Comparison of ENCODE assay signal across 8 mouse cellular contexts in the genomic region with DNA sequence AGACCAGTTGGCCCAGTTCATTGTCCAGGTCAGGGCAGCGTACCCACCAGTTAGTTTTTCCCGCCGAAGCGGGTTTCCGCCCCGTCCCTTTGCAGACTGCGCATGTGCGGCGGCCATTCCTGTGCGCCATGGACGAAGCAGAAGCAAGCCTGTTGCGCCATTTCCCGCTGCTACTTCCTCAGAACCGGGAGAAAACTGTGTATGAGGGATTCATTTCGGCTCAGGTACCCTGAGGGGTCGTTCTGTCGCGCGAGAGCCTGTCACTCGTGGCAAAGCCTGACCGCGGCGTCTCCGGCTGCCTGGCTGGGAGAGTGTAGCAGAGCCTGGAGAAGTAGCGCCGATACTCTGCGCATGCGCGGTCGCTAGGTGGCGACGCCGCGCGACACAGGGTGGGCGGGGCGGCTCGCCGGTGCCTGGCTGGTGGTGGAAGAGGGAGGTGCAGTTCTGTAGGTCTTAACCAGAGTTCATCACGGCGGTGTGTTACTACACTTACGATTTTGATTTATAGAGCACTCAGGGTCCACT. TPM values are rescaled to one million over a fixed set of nuclear protein-coding genes. Genes with fewer than 3 reads are reported as not detected.
DNase-seq lines count a peak whose midpoint lies in the region; ATAC-seq and TF ChIP-seq lines count a peak whose summit lies in the region.

No protein-coding gene starts in this region.

- peak; percentile 96 for DNase-seq in CH12.LX (ENCODE audit: extremely low read depth)
- DNase-seq in c-Kit-positive CD71-positive TER-119-negative erythroid progenitor cells, embryonic 14.5 days (ENCODE audit: low read depth) = peak; percentile 84
- DNase-seq in forebrain, embryonic 11.5 days (ENCODE audit: low spot score) = peak; percentile 96
- DNase-seq in kidney, postnatal 36 days = peak; percentile 91 to 97
- peak; percentile 81 for DNase-seq in telencephalon, adult 2 months (ENCODE audit: low read depth, low spot score)

- H3K27ac ChIP-seq in CH12.LX (ENCODE audit: insufficient read depth, low read depth) = peak overlapping the region; percentile 52
- H3K27ac ChIP-seq in forebrain, embryonic 11.5 days (ENCODE audit: low read depth, low read length) = no peak overlapping the region
- peak overlapping the region; percentile 89 for H3K27ac ChIP-seq in heart, embryonic 16.5 days (ENCODE audit: low read length)
- H3K27ac ChIP-seq in liver, embryonic 15.5 days (replicated peaks) = peak overlapping the region; percentile 83
- no peak overlapping the region for H3K27ac ChIP-seq in neural tube, embryonic 12.5 days

- under 1% methylated on average over 42 of the region's 42 CpGs for WGBS in forebrain, embryonic 11.5 days
- under 1% methylated on average over 42 of the region's 42 CpGs for WGBS in heart, embryonic 16.5 days
- 0% methylated on average over 42 of the region's 42 CpGs for WGBS in liver, embryonic 15.5 days (ENCODE audit: insufficient replicate concordance)
- WGBS in neural tube, embryonic 12.5 days = under 1% methylated on average over 42 of the region's 42 CpGs

- H3K36me3 ChIP-seq in CH12.LX (replicated peaks in 1 of 2; ENCODE audit: control insufficient read depth in 1 of 2, insufficient read depth in 1 of 2, low read length in 1 of 2) = peaks cover 0 to 2% of the 10 kb centered on the region in 2 experiments
- no peaks in the 10 kb centered on the region; the same call in 1 of the 2 replicates for H3K36me3 ChIP-seq in forebrain, embryonic 11.5 days (ENCODE audit: control insufficient read depth, insufficient read depth, low read length)
- no peaks in the 10 kb centered on the region for H3K36me3 ChIP-seq in heart, embryonic 16.5 days (ENCODE audit: control insufficient read depth, insufficient read depth)
- H3K36me3 ChIP-seq in liver, embryonic 15.5 days (replicated peaks) = no peaks in the 10 kb centered on the region
- H3K36me3 ChIP-seq in neural tube, embryonic 12.5 days = no peaks in the 10 kb centered on the region

- no peaks in the 10 kb centered on the region for H3K9me3 ChIP-seq in CH12.LX (replicated peaks; ENCODE audit: low read length)
- no peaks in the 10 kb centered on the region for H3K9me3 ChIP-seq in forebrain, embryonic 11.5 days (ENCODE audit: control insufficient read depth, low read length)
- H3K9me3 ChIP-seq in heart, embryonic 16.5 days (replicated peaks; ENCODE audit: control insufficient read depth, low read length) = no peaks in the 10 kb centered on the region
- H3K9me3 ChIP-seq in liver, embryonic 15.5 days (replicated peaks) = no peaks in the 10 kb centered on the region
- H3K9me3 ChIP-seq in neural tube, embryonic 12.5 days = no peaks in the 10 kb centered on the region

- ATAC-seq in forebrain, embryonic 11.5 days (replicated peaks; ENCODE audit: low FRiP score) = peak; percentile 100
- ATAC-seq in heart, embryonic 16.5 days (replicated peaks; ENCODE audit: extremely low read depth, insufficient read depth, low FRiP score) = peak; percentile 100
- ATAC-seq in liver, embryonic 15.5 days (ENCODE audit: insufficient read depth) = peak; percentile 100
- ATAC-seq in neural tube, embryonic 12.5 days (ENCODE audit: low FRiP score, low read depth) = peak; percentile 100

- in situ Hi-C loops in CH12.LX (cut with MboI; ENCODE audit: low pct_ligation_motif_present, low pct_unique_long_range_greater_than_20kb, low sequenced_read_pairs) = no loop called here

- dilution Hi-C loops in CH12.LX (cut with MboI; ENCODE audit: extremely low pct_ligation_motif_present, extremely low pct_unique_long_range_greater_than_20kb, low sequenced_read_pairs) = no loop called here

- H3K9ac ChIP-seq in CH12.LX (ENCODE audit: insufficient read depth, low read depth) = peak overlapping the region; percentile 42
- peak overlapping the region; percentile 82 for H3K9ac ChIP-seq in forebrain, embryonic 11.5 days (ENCODE audit: low read length)
- H3K9ac ChIP-seq in heart, embryonic 16.5 days (ENCODE audit: low read length) = peak overlapping the region; percentile 89
- H3K9ac ChIP-seq in liver, embryonic 15.5 days = peak overlapping the region; percentile 86
- peak overlapping the region; percentile 60; the same call in 1 of the 2 replicates for H3K9ac ChIP-seq in neural tube, embryonic 12.5 days

- no peaks in the 10 kb centered on the region for H3K27me3 ChIP-seq in CH12.LX (replicated peaks)
- no peaks in the 10 kb centered on the region for H3K27me3 ChIP-seq in forebrain, embryonic 11.5 days (ENCODE audit: control insufficient read depth, insufficient read depth, low read length)
- no peaks in the 10 kb centered on the region for H3K27me3 ChIP-seq in heart, embryonic 16.5 days (ENCODE audit: control insufficient read depth, insufficient read depth, low read length)
- H3K27me3 ChIP-seq in liver, embryonic 15.5 days = peaks cover 3% of the 10 kb centered on the region; the same call in 1 of the 2 replicates
- no peaks in the 10 kb centered on the region for H3K27me3 ChIP-seq in neural tube, embryonic 12.5 days (replicated peaks)

- peaks cover 16% of the 10 kb centered on the region for H3K79me2 ChIP-seq in CH12.LX (replicated peaks; ENCODE audit: control insufficient read depth, extremely low read depth, insufficient read depth, poor library complexity, severe bottlenecking)

- peak in 1 of 2 experiments; percentile 41; a peak in 2 of 4 replicates for TF ChIP-seq CTCF in CH12.LX (conservative IDR thresholded peaks at IDR 0.05 in 1 of 2, IDR thresholded peaks at IDR 0.05 in 1 of 2; ENCODE audit: low read depth in 2 of 2, low read length in 2 of 2)

- TF ChIP-seq RAD21 in CH12.LX (IDR thresholded peaks at IDR 0.05; ENCODE audit: low read depth, low read length) = no peak

- H3K4me1 ChIP-seq in CH12.LX (ENCODE audit: control insufficient read depth in 1 of 2, insufficient read depth in 2 of 2) = peaks cover 3 to 34% of the 10 kb centered on the region in 2 experiments
- no peaks in the 10 kb centered on the region for H3K4me1 ChIP-seq in forebrain, embryonic 11.5 days (replicated peaks; ENCODE audit: control insufficient read depth, insufficient read depth, low read length)
- peaks cover 7% of the 10 kb centered on the region for H3K4me1 ChIP-seq in heart, embryonic 16.5 days (ENCODE audit: control insufficient read depth, insufficient read depth, low read length)
- H3K4me1 ChIP-seq in liver, embryonic 15.5 days (replicated peaks) = peaks cover 14% of the 10 kb centered on the region
- no peaks in the 10 kb centered on the region for H3K4me1 ChIP-seq in neural tube, embryonic 12.5 days

- no peak for TF ChIP-seq EP300 in CH12.LX (IDR thresholded peaks at IDR 0.05; ENCODE audit: low read length)

- peak overlapping the region; percentile 62; the same call in 1 of the 2 replicates for H3K4me2 ChIP-seq in CH12.LX (ENCODE audit: insufficient read depth, low read depth, poor library complexity, severe bottlenecking)
- peak overlapping the region; percentile 46 for H3K4me2 ChIP-seq in forebrain, embryonic 11.5 days (ENCODE audit: low read depth, low read length, severe bottlenecking)
- peak overlapping the region; percentile 93 for H3K4me2 ChIP-seq in heart, embryonic 16.5 days (ENCODE audit: low read depth, low read length)
- peak overlapping the region; percentile 81 for H3K4me2 ChIP-seq in liver, embryonic 15.5 days
- peak overlapping the region; percentile 65 for H3K4me2 ChIP-seq in neural tube, embryonic 12.5 days (replicated peaks)

- peak overlapping the region; percentile 63 to 88 (median 71) for H3K4me3 ChIP-seq in CH12.LX (replicated peaks in 1 of 3; ENCODE audit: low read depth in 2 of 3, low read length in 2 of 3, poor library complexity in 1 of 3)
- peak overlapping the region; percentile 61 for H3K4me3 ChIP-seq in forebrain, embryonic 11.5 days (ENCODE audit: low read depth, low read length)
- H3K4me3 ChIP-seq in heart, embryonic 16.5 days (ENCODE audit: low read length) = peak overlapping the region; percentile 85
- H3K4me3 ChIP-seq in liver, embryonic 15.5 days (replicated peaks) = peak overlapping the region; percentile 88
- peak overlapping the region; percentile 64 for H3K4me3 ChIP-seq in neural tube, embryonic 12.5 days

- TF ChIP-seq POLR2A in CH12.LX (IDR thresholded peaks at IDR 0.05; ENCODE audit: low read depth, low read length) = peak; percentile 96

TF ChIP-seq in CH12.LX, 34 proteins besides CTCF, POLR2A, EP300 and RAD21 (continues in another document):
- TF ChIP-seq CHD1 (IDR thresholded peaks at IDR 0.05; ENCODE audit: low read depth, low read length) = no peak
- no peak for TF ChIP-seq UBTF (IDR thresholded peaks at IDR 0.05; ENCODE audit: low read depth, low read length)
- TF ChIP-seq HCFC1 (IDR thresholded peaks at IDR 0.05; ENCODE audit: low read depth, low read length) = peak; percentile 73
- no peak for TF ChIP-seq ZC3H11A (IDR thresholded peaks at IDR 0.05; ENCODE audit: low read depth, low read length)
- peak; percentile 90 for TF ChIP-seq ZMIZ1 (IDR thresholded peaks at IDR 0.05; ENCODE audit: low read depth, low read length)
- TF ChIP-seq POLR2AphosphoS2 (IDR thresholded peaks at IDR 0.05; ENCODE audit: low read depth, low read length) = peak; percentile 86
- peak; percentile 78; the same call in 1 of the 2 replicates for TF ChIP-seq KAT2A (IDR thresholded peaks at IDR 0.05; ENCODE audit: insufficient replicate concordance, low read length)
- TF ChIP-seq CHD2 (IDR thresholded peaks at IDR 0.05; ENCODE audit: low read length) = no peak
- peak; percentile 95 for TF ChIP-seq MAX (IDR thresholded peaks at IDR 0.05; ENCODE audit: low read length)
- TF ChIP-seq BHLHE40 (IDR thresholded peaks at IDR 0.05; ENCODE audit: low read depth, low read length) = peak; percentile 18; the same call in 1 of the 2 replicates
- peak; percentile 78; the same call in 1 of the 2 replicates for TF ChIP-seq MYC (IDR thresholded peaks at IDR 0.05; ENCODE audit: low read depth, low read length)
- TF ChIP-seq NELFE (IDR thresholded peaks at IDR 0.05; ENCODE audit: low read depth, low read length) = peak; percentile 85
- TF ChIP-seq RCOR1 (conservative IDR thresholded peaks at IDR 0.05; ENCODE audit: low read depth, low read length) = peak; percentile 53; the same call in 1 of the 2 replicates
- peak; percentile 90 for TF ChIP-seq TCF12 (IDR thresholded peaks at IDR 0.05; ENCODE audit: low read depth, low read length)
- peak; percentile 47; the same call in 1 of the 2 replicates for TF ChIP-seq IRF4 (IDR thresholded peaks at IDR 0.05; ENCODE audit: low read depth, low read length)
- TF ChIP-seq NRF1 (IDR thresholded peaks at IDR 0.05; ENCODE audit: low read depth, low read length) = peak; percentile 93

RNA-seq across cellular contexts. Expression of a gene that starts 1.2 kb away (rescaled TPM):
- total RNA-seq in CH12.LX (2012; rRNA removed) (35.3 and 36.3 TPM in 2 replicates), CH12.LX (2014; rRNA removed) (70.3 and 71.9 TPM in 2 replicates)
- polyA plus RNA-seq in CH12.LX (2012; ENCODE audit: insufficient read length, low read depth) = 44.5 and 45.6 TPM in 2 replicates
- 31.4 and 33.9 TPM in 2 replicates for polyA plus RNA-seq in forebrain, embryonic 11.5 days (2014; fragmentation: Nextera tagmentation; extraction: Ambion mirVana)
- polyA plus RNA-seq in heart, embryonic 16.5 days (2015; fragmentation: Nextera tagmentation; extraction: Ambion mirVana) = 19.7 and 20.9 TPM in 2 replicates
- 21.4 and 23.6 TPM in 2 replicates for polyA plus RNA-seq in liver, embryonic 15.5 days (2015; fragmentation: Nextera tagmentation; extraction: Ambion mirVana)
- polyA plus RNA-seq in neural tube, embryonic 12.5 days (2016; fragmentation: Nextera tagmentation; extraction: Ambion mirVana) = 16.0 and 18.5 TPM in 2 replicates

Comparison
In these comparisons a context has a peak if more than half of its experiments do, and no peak if none do; other contexts are left out.
1. H3K27ac ChIP-seq: peak in CH12.LX (single experiment), heart, embryonic 16.5 days (single experiment) and liver, embryonic 15.5 days (single experiment); none in forebrain, embryonic 11.5 days (single experiment) and neural tube, embryonic 12.5 days (single experiment).
2. Peak in every context shown above with its lines, with median percentiles within 50 percentile points of each other: DNase-seq, H3K4me2 ChIP-seq, H3K4me3 ChIP-seq, H3K9ac ChIP-seq and ATAC-seq.